ENCODE assay signal across 15 mouse cellular contexts in the genomic region with DNA sequence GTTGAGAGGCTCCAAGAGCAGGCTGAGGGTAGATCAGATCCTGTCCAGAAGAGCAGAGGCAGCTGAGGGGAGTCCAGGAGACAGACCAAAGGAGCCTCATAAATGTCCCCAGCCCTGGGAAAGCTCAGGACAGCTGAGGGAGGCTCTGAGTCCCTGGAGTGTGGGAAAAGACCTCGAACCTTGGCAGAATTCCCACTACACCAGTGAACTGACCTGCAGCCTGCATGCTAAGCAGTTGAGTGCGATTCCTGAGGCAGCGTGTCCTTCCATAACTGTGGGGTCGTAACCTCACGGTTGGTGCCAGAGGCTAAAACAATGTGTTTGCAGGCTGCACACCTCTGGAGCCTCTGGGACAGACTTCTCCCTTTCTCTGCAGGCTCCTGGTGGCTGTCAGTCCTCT. TPM values are rescaled to one million over a fixed set of nuclear protein-coding genes. Genes with fewer than 3 reads are reported as not detected.
DNase-seq lines count a peak whose midpoint lies in the region; ATAC-seq lines count a peak whose summit lies in the region.
"Had no signal": no experiment of that assay in that cellular context is flagged by ENCODE, and none has a peak within 500 bp of the region (broad histone marks: within the 10 kb centered on the region; RNA-seq: fewer than 3 reads in every experiment).

No protein-coding gene starts in this region.

- H3K4me1 ChIP-seq in forebrain, embryonic 10.5 days: peaks cover 28% of the 10 kb centered on the region
- H3K4me1 ChIP-seq in forebrain, embryonic 15.5 days: peaks cover 23% of the 10 kb centered on the region
- H3K4me1 ChIP-seq in hindbrain, embryonic 15.5 days (replicated peaks): peaks cover 12% of the 10 kb centered on the region
- no peaks in the 10 kb centered on the region for H3K4me1 ChIP-seq in hindbrain, embryonic 11.5 days (replicated peaks; ENCODE audit: control insufficient read depth, insufficient read depth, low read length)

- no peaks in the 10 kb centered on the region for H3K27me3 ChIP-seq in forebrain, embryonic 10.5 days (ENCODE audit: poor library complexity, severe bottlenecking)
- H3K27me3 ChIP-seq in forebrain, embryonic 15.5 days: no peaks in the 10 kb centered on the region
- H3K27me3 ChIP-seq in hindbrain, embryonic 15.5 days: no peaks in the 10 kb centered on the region
- no peaks in the 10 kb centered on the region for H3K27me3 ChIP-seq in hindbrain, embryonic 11.5 days (ENCODE audit: control insufficient read depth, insufficient read depth, low read length)
- H3K27me3 ChIP-seq: intestine, embryonic 15.5 days; lung, embryonic 15.5 days; midbrain, embryonic 12.5 days had no signal

- H3K4me3 ChIP-seq in forebrain, embryonic 10.5 days: no peak overlapping the region
- H3K4me3 ChIP-seq in forebrain, embryonic 15.5 days: no peak overlapping the region
- no peak overlapping the region for H3K4me3 ChIP-seq in hindbrain, embryonic 15.5 days
- no peak overlapping the region for H3K4me3 ChIP-seq in hindbrain, embryonic 11.5 days (ENCODE audit: low read depth, low read length)
- H3K4me3 ChIP-seq: erythroblast, embryonic 14.5 days; intestine, embryonic 15.5 days; lung, embryonic 15.5 days; midbrain, embryonic 12.5 days had no signal

- ATAC-seq in forebrain, embryonic 15.5 days (replicated peaks): no peak
- 0 out of 2 replicates have a peak, but pooled peaks have one; percentile 42 for ATAC-seq in hindbrain, embryonic 15.5 days (ENCODE audit: low FRiP score, low read depth)
- ATAC-seq in hindbrain, embryonic 11.5 days (ENCODE audit: low FRiP score): no peak
- ATAC-seq: intestine, embryonic 15.5 days had no signal

- H3K27ac ChIP-seq in forebrain, embryonic 10.5 days: peak overlapping the region; percentile 61; the same call in 1 of the 2 replicates
- H3K27ac ChIP-seq in forebrain, embryonic 15.5 days (replicated peaks): no peak overlapping the region
- H3K27ac ChIP-seq in hindbrain, embryonic 15.5 days (replicated peaks): no peak overlapping the region
- no peak overlapping the region for H3K27ac ChIP-seq in hindbrain, embryonic 11.5 days (ENCODE audit: low read depth, low read length)
- H3K27ac ChIP-seq: intestine, embryonic 15.5 days; lung, embryonic 15.5 days; midbrain, embryonic 12.5 days had no signal

- H3K4me2 ChIP-seq in forebrain, embryonic 15.5 days (replicated peaks): no peak overlapping the region
- no peak overlapping the region for H3K4me2 ChIP-seq in hindbrain, embryonic 15.5 days
- no peak overlapping the region for H3K4me2 ChIP-seq in hindbrain, embryonic 11.5 days (replicated peaks; ENCODE audit: low read depth, low read length)
- H3K4me2 ChIP-seq: intestine, embryonic 15.5 days; lung, embryonic 15.5 days; midbrain, embryonic 12.5 days had no signal

- H3K9me3 ChIP-seq in forebrain, embryonic 10.5 days: no peaks in the 10 kb centered on the region
- no peaks in the 10 kb centered on the region for H3K9me3 ChIP-seq in forebrain, embryonic 15.5 days
- no peaks in the 10 kb centered on the region for H3K9me3 ChIP-seq in hindbrain, embryonic 15.5 days
- H3K9me3 ChIP-seq in hindbrain, embryonic 11.5 days (ENCODE audit: control insufficient read depth, low read length): no peaks in the 10 kb centered on the region
- H3K9me3 ChIP-seq: intestine, embryonic 15.5 days; lung, embryonic 15.5 days; midbrain, embryonic 12.5 days had no signal

- no peaks in the 10 kb centered on the region for H3K36me3 ChIP-seq in forebrain, embryonic 10.5 days (replicated peaks)
- H3K36me3 ChIP-seq in forebrain, embryonic 15.5 days: no peaks in the 10 kb centered on the region
- no peaks in the 10 kb centered on the region for H3K36me3 ChIP-seq in hindbrain, embryonic 15.5 days
- no peaks in the 10 kb centered on the region for H3K36me3 ChIP-seq in hindbrain, embryonic 11.5 days (ENCODE audit: control insufficient read depth, insufficient read depth, low read length)
- H3K36me3 ChIP-seq: intestine, embryonic 15.5 days; lung, embryonic 15.5 days; midbrain, embryonic 12.5 days had no signal

- DNase-seq in forebrain, embryonic 10.5 days (ENCODE audit: extremely low spot score, low spot score): no peak
- DNase-seq in hindbrain, embryonic 11.5 days (ENCODE audit: low spot score): no peak
- DNase-seq in right cerebral cortex, postnatal 10 days (ENCODE audit: low spot score in 2 of 2): peak; percentile 52 to 55
- no peak for DNase-seq in right cerebral cortex, adult 18-20 months
- DNase-seq in layer of hippocampus, postnatal 25 days (ENCODE audit: extremely low spot score in 1 of 2, low spot score in 1 of 2): no peak
- DNase-seq in c-Kit-positive CD71-positive TER-119-positive erythroid progenitor cells, embryonic 14.5 days (ENCODE audit: low spot score): no peak
- DNase-seq: B cell, adult 2 months; gastrocnemius, postnatal 10 days; thymus, postnatal 36 days had no signal

- H3K9ac ChIP-seq in forebrain, embryonic 15.5 days (replicated peaks): no peak overlapping the region
- no peak overlapping the region for H3K9ac ChIP-seq in hindbrain, embryonic 15.5 days
- no peak overlapping the region for H3K9ac ChIP-seq in hindbrain, embryonic 11.5 days (ENCODE audit: low read depth, low read length)
- H3K9ac ChIP-seq: intestine, embryonic 15.5 days; lung, embryonic 15.5 days; midbrain, embryonic 12.5 days had no signal

- 78% methylated on average over 5 of the region's 5 CpGs for WGBS in forebrain, embryonic 10.5 days
- WGBS in forebrain, embryonic 15.5 days: 40% methylated on average over 5 of the region's 5 CpGs
- 41% methylated on average over 5 of the region's 5 CpGs for WGBS in hindbrain, embryonic 15.5 days
- 52% methylated on average over 5 of the region's 5 CpGs for whole genome bisulfite sequencing in hindbrain, embryonic 11.5 days

RNA-seq across cellular contexts. Expression of a gene that starts 20.9 kb away (rescaled TPM):
- polyA plus RNA-seq in forebrain, embryonic 10.5 days (2016; fragmentation: Nextera tagmentation; extraction: Ambion mirVana): not detected in 2 replicates
- not detected in 2 replicates for polyA plus RNA-seq in forebrain, embryonic 15.5 days (2015; fragmentation: Nextera tagmentation; extraction: Ambion mirVana)
- polyA plus RNA-seq in hindbrain, embryonic 15.5 days (2015; fragmentation: Nextera tagmentation; extraction: Ambion mirVana): 0.13 and 0.58 TPM in 2 replicates
- not detected in 2 replicates for polyA plus RNA-seq in hindbrain, embryonic 11.5 days (2014; fragmentation: Nextera tagmentation; extraction: Ambion mirVana)
- total RNA-seq in layer of hippocampus, postnatal 25 days (2021): not detected
- total RNA-seq: gastrocnemius, postnatal 10 days had no signal
- polyA plus RNA-seq: erythroblast, embryonic 14.5 days; lung, embryonic 15.5 days; midbrain, embryonic 12.5 days had no signal

RNA-seq across cellular contexts. Expression of a gene that starts 58.2 kb away (rescaled TPM):
- polyA plus RNA-seq in forebrain, embryonic 10.5 days (2016; fragmentation: Nextera tagmentation; extraction: Ambion mirVana): 8.7 and 9.3 TPM in 2 replicates
- 7.9 and 8.6 TPM in 2 replicates for polyA plus RNA-seq in forebrain, embryonic 15.5 days (2015; fragmentation: Nextera tagmentation; extraction: Ambion mirVana)
- polyA plus RNA-seq in hindbrain, embryonic 15.5 days (2015; fragmentation: Nextera tagmentation; extraction: Ambion mirVana): 8.9 and 9.3 TPM in 2 replicates
- 6.7 and 9.1 TPM in 2 replicates for polyA plus RNA-seq in hindbrain, embryonic 11.5 days (2014; fragmentation: Nextera tagmentation; extraction: Ambion mirVana)
- 1 to 10 TPM; 2.3 to 2.6 TPM for total RNA-seq in layer of hippocampus, postnatal 25 days (2021)
- polyA plus RNA-seq: erythroblast, embryonic 14.5 days had no signal

Comparison
In these comparisons a context has a peak if more than half of its experiments do, and no peak if none do; other contexts are left out.
1. DNase-seq: peak in right cerebral cortex, postnatal 10 days (2 of 2); none in forebrain, embryonic 10.5 days (single experiment), hindbrain, embryonic 11.5 days (single experiment), right cerebral cortex, adult 18-20 months (single experiment), layer of hippocampus, postnatal 25 days (0 of 2) and c-Kit-positive CD71-positive TER-119-positive erythroid progenitor cells, embryonic 14.5 days (single experiment).